Mouse (Mus musculus) gastrocnemius, postnatal 4 days (tissue): ENCODE data around the gene Gga2. TPM values are rescaled to one million over a fixed set of nuclear protein-coding genes. Genes with fewer than 3 reads are reported as not detected.

Experiments
- DNase-seq, 2 experiments: peaks; one replicate each; pipeline ENCODE4 v3.0.0; 2021 to 2022; ENCODE audit warnings: low spot score in 2 of 2, mixed read lengths in 2 of 2
- total RNA-seq, 2 experiments: library from RNA; stranded (reverse); gene quantifications; 2 replicates each; pipeline ENCODE4 v1.2.3; 2021

The Gga2 gene
- total RNA-seq, 2 experiments from 2014 or later, result 47.7 to 52.9 TPM

DNA sequence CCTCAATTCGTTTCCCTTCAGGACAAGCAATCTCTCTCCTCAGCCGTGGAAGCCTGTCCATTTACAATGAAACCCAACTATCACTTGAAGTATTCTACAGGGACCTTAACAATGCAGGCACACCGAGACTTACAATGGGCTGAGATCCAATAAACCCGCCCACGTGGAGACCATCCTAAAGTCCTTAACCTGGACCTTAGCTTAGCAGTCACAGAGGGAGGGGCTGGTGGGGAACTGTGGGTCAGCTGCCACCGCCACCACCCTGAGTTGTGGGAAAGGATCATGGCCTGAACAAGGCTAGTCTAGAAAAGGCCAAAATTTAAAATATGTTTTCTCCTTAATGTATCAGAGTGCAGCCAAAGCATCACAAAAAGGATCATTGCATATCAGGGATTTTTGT lies 81.8 kb downstream of the Gga2 start:
- DNase-seq, result no peak

DNA sequence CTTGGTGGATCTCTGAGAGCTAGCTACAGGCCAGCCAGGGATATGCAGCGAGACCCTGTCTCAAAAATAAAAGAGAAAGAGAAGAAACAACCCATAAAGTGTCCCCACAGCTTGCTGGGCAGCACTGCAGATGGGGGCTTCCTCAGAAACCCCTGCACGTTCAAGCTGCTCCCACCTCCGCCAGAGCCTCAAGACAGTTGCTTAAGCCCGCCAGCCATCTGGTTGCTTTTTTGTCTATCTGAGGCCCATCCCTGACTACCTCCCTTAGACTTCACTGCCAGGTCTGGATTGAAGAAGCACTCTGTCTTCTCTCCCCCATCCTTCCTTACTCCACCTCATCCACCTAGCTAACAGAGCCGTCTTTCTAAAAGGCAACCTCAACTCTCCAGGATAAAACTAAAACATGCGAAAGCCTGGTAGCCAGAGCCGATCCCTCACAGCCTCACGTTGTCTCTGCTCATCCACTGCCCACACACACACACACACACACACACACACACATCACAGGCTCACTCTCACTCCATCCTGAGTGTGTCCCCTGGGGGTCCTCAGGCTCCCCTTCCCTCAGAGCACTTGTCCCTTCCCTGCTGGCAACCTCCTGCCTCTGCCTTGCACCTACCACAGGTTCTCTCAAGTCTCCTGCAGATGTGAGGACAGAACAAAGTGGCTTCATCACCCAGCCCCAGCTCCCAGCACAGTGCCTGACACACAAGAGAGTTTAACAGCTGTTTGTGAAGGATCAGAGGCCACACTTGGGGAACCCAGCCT lies 82.7 kb downstream of the Gga2 start:
- DNase-seq, result no peak

DNA sequence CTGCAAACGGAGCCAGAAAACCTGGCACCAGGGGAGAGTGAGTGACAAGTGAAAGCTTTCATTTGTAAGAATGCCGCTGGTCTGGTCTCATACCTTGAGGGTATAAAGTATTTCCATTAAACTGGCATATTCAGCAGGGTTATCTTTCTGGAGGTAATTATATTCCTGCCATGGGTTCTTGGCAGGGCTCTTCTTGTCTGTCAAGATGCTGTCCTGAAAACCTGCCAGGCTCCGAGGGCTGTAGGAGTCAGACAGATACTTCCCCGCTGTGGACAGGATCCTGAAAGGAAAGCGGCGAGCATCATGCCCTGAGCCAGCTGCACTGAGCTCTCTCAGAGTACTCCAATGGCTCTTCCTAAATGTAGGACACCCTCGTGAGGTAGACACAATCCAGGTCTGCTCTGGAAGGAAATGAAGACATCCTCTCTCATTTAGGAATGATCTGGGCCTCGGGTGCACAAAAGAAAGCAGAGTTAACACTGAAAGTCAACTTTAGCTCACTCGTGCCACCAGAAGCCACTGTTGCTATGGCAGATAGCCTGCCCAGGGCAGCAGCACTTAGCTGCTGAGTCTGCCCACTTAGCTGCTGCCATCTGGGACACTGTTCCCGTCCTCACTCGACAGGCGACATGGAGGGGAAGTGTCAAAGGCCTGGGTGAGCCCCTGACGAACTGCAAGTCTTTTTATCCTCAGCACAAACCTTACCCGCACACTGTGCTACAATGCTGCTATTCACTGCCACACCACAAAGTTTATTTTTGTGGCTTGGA lies 84.0 kb downstream of the Gga2 start:
- DNase-seq, result no peak

Other genes with a start within 250 kb of the Gga2 start
- not detected for gene Scnn1b, start 156.2 kb downstream of the Gga2 start, total RNA-seq
- 10 to 100 TPM; 12.2 to 14.0 TPM for gene Cog7, start 39.5 kb downstream of the Gga2 start, total RNA-seq
- 10 to 100 TPM; 53.0 to 57.4 TPM for gene Ubfd1, start 46.0 kb upstream of the Gga2 start, total RNA-seq
- gene Ears2, start 46.0 kb upstream of the Gga2 start, total RNA-seq, result 10 to 100 TPM; 13.2 to 14.1 TPM
- 100 to 1,000 TPM; 476 to 560 TPM for gene Ndufab1, start 80.7 kb upstream of the Gga2 start, total RNA-seq
- gene Palb2, start 111.8 kb upstream of the Gga2 start, total RNA-seq, result 1 to 10 TPM; 2.0 to 2.4 TPM
- 10 to 100 TPM; 51.9 to 52.1 TPM for gene Dctn5, start 111.8 kb upstream of the Gga2 start, total RNA-seq
- gene Plk1, start 138.2 kb upstream of the Gga2 start, total RNA-seq, result 10 to 100 TPM; 15.1 to 18.8 TPM
- not detected for gene Ern2, start 165.0 kb upstream of the Gga2 start, total RNA-seq
- 1 to 10 TPM; 5.1 to 5.4 TPM for gene Chp2, start 198.3 kb upstream of the Gga2 start, total RNA-seq